Mouse (Mus musculus) B cell, adult 67 days (primary cell): Measurements from ENCODE around the gene Mtmr12. TPM values are rescaled to one million over a fixed set of nuclear protein-coding genes. Genes with fewer than 3 reads are reported as not detected.

Source experiments
- total RNA-seq, 2 experiments: library from RNA; stranded (reverse); gene quantifications; 4 replicates each; pipeline ENCODE4 v1.2.4; 2023

Mtmr12 gene
- 10 to 100 TPM; 30.9 to 44.6 TPM for total RNA-seq

DNA sequence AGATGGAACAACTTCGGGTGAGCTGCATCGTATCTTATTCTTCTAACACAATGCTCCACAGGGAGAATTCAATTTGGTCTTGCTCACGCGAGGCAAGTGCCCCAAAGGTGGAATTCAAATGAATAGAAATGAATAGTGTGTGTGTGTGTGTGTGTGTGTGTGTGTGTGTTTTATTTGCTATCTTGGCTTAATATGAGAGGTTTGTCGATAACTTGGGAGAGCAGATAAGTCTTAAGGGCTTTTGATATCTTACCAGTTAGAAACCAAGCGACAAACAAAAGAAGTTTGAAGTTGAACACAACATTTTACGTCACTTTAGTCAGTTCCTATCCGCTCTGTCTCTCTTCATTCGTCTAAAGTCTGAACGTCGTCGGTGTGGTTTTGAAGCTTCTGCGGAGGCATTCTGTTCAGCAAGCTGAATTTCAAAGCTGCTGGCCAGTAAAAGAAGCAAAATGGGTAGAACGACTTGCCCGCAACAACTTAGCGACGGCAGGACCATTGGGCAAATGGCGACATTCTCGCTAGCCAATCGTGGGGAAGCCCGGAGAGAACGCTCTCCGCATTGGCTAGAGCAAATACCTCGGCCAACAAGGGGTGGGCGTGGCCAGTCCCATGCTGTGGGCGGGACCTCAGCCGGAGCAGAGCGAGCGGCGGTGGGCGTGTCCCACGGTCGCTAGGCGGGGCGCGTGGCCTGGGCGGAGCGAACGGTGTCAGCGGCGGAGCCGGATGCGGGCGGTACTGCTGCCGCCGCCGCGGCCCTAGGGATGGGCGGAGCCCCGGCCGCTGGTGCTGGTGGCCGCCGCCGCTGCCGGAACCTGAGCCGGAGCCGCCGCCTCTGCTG is at the start of gene Mtmr12:
TSS of gene Mtmr12 (plus strand) at position 710 of the 841 bp plus-strand sequence.

DNA sequence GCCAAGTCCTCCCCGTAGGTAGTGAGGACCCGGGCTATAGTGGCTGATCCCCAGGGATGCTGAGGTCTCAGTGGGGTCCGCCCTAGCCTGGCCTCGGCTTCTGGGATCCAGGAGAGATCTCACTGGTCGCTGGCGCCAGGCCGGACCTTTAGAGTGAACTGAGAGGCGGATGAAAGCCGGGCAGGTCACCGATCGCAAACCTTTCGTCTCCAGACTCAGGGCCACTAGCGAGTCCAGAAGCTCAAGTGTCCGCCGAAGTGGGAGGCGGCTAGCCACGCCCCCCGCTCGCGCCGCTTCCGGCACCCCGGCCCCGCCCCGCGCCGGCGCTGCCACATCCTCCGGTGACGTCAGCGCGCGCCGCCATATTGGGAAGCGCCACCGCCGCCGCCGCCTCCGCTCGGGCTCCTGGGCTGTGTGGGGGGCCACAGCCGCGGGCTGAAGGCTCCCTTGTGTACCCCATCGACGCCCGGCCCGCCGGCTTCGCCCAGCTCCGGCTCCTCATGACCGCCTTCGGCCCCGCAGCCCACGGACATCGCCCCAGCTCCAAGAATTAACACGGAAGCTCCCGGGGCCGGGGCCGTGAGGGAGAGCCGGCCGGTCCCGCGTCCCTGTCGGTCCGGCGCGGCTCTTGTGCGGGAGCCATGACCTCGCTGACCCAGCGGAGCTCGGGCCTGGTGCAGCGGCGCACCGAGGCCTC is 116.4 kb downstream of the Mtmr12 start, which contains the start of gene Golph3:
TSS of gene Golph3 (plus strand) at position 360 of the 697 bp plus-strand sequence.

DNA sequence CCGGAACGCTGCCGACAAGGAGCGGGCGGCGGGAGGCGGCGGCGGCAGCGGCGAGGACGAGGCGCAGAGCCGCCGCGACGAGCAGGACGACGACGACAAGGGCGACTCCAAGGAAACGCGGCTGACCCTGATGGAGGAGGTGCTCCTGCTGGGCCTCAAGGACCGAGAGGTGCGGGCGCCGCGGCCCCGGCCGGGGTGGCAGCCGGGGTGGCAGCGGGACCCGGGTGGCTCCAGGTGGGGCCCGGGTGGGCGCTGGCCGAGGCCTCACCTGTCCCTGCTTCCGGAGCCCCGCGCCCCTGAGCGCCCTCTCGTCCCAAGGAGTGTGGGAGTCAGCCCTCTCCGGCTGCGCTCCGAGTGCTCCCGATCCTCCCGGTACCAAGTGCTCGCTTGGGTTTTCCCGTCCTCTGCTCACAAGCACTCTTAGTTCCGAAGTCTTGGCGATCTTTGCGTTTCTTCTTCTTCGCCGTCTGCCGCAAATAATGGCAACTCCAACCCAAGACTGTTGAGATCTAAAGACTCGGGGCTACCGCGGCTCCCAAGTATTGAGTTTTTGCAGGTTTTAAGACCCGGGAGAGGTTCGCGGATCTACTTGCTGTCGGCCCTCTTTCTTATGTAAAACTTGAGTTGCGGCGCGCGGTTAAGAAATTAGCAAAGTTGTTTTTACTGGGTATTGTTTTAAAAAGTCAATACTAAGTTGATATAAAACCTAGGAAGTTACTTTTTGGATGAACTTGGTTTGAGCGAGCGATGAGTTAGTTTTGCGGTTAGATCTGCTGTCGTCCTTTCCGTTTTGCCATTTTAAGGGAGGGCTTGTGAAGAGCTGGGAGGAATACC is 117.2 kb downstream of the Mtmr12 start, which contains the start of gene 1810049J17Rik:
TSS of gene 1810049J17Rik (minus strand) at position 112 of the 834 bp plus-strand sequence.

Other genes starting within 250 kb of the Mtmr12 start
- gene Sub1, start 208.0 kb upstream of the Mtmr12 start, total RNA-seq = 100 to 1,000 TPM; 387 to 475 TPM
- 100 to 1,000 TPM; 125 to 143 TPM for gene Zfr, start 87.2 kb upstream of the Mtmr12 start, total RNA-seq
- gene Golph3, start 116.4 kb downstream of the Mtmr12 start, total RNA-seq = 10 to 100 TPM; 88.6 to 90.4 TPM
- not detected for gene 1810049J17Rik, start 116.9 kb downstream of the Mtmr12 start, total RNA-seq